Mouse (Mus musculus) frontal cortex, postnatal 14 days (tissue): ENCODE measurements around the gene Kcna7.
"Not testable (repeated sequence)": the region's sequence is repeated elsewhere in the genome, so short reads cannot be mapped to it uniquely, and the experiment has no call there.

Experiments
- DNase-seq, 2 experiments: peaks; one replicate each; pipeline ENCODE4 v3.0.0; 2022; ENCODE audit warnings: low spot score in 2 of 2

The Kcna7 gene

GRCm38 (mm10) chr7:45405091-45406075 lies at the start of gene Kcna7:
Kcna7 (plus strand) TSS chr7:45405653.
- peak in 1 of 2 experiments; percentile 57 for DNase-seq

DNA sequence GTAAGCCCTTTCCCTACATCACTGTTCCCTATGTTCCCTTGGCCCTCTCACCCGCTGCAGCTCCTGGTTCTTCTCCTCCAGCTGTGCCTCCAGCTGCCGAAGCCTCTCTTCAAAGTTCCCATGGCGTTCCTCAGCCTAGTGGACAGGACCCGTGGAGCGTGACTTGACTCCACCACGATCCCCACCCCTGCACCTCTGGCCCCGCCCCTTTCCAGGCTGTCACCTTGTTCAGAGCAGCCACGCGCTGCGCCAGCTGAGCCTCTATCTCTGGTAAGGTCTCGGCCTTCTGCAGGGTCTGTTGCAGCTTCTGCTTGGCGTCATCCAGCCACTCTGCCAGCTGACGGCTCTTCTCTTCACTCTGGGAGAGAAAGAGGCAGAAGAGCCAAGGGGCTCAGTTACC lies 49.4 kb upstream of the Kcna7 start:
- no peak for DNase-seq

GRCm38 (mm10) chr7:45359081-45359480 lies 46.4 kb upstream of the Kcna7 start:
- DNase-seq, result not testable (repeated sequence)

- no peak for DNase-seq
Measured at GRCm38 (mm10) chr7:45360404-45361125, 44.9 kb upstream of the Kcna7 start.

DNA sequence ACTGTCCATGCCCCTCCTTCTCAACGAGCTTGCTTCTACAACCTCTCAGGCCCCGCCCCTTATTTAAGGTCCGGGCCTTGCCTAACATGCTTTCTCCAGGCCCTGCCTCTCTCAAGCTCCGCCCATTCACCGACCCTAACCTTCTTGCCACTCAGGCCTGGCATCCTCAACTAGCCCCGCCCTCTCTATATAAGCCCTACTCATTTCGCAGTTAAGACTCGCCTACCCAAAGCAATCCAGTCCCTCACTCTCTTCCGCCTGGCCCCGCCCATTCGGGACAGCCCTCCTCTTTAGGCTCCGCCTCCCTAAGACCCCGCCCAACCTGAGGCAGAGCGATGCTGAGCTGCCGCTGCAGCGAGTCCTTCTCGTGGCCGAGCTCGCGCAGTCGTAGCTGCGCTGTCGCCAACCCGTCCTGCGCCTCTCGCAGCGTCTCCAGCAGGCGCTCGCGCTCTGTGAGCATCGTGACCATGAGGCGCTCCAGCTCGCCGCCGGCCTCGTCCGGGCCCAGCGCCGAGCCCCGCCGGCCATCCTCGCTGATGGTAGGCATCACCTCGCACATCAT lies 44.1 kb upstream of the Kcna7 start:
- DNase-seq, result peak; percentile 78 to 83

- DNase-seq, result no peak
Measured at GRCm38 (mm10) chr7:45362801-45363200, 42.7 kb upstream of the Kcna7 start.

- DNase-seq, result no peak
Measured at GRCm38 (mm10) chr7:45363983-45364382, 41.5 kb upstream of the Kcna7 start.

GRCm38 (mm10) chr7:45365742-45366651 lies 39.5 kb upstream of the Kcna7 start:
- DNase-seq, result peak in 1 of 2 experiments; percentile 30

DNA sequence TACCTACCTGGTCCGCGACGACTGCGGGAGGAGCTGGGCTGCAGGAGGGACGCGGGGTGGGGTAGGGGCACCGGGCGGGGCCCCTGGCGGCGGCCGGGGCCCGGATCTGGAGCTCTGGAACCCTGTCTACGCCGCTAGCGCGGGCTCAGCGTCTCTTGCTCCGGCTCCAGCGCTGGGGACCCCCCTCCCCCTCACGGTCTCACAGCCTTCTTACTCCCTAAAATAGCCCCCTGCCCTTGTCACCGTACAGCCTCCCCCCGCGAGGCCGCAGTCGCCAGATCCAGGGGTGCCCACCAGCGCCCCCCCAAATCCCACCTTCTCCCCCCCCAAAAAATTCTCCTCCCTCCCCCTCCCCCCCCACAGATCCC lies 38.8 kb upstream of the Kcna7 start, which contains the start of gene Ppfia3:
Gene Ppfia3, minus strand, starts transcription at position 368 of the 368 bp plus-strand sequence.
- DNase-seq, result no peak

DNA sequence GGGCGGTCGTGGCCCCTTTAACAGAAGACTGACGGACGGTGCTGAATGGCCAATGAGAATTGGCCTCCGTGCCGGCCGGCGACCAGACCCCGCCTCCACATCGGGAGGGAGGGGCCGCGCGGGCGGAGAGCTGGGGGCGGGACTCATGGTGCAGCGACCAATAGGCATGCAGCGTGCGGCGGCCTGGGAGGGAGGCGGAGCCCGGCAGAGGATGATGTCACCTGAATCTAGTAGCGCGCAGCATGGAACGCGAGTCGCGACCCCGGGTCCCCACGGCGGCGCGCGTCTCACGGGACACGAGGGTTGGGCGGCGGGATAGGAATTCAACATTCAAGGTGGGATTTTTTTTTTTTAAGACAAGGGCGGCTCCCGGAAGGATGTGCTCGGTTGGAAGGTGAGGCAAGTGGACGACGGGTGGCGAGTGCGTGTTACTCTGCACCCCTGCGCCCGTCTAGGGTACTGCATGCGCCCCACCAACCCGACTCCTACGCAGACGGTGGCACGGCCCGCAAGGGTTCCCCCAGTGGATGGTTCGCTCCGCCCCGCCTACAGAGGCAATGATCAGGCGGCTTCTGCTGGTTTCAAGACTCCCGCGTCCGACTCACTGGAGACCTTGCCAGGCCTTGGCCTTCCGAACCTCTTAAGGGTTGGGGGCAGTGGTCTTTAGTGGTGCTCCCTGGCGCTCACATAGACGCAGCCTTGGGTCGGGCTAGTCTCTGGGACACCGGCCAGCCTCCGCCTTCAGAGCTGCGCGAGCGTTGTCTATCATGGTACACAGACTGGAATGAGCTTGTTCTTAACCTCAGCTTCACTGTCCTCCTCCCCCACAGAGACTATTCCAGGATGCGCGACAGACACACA lies 38.2 kb upstream of the Kcna7 start:
- DNase-seq, result peak; percentile 98

DNA sequence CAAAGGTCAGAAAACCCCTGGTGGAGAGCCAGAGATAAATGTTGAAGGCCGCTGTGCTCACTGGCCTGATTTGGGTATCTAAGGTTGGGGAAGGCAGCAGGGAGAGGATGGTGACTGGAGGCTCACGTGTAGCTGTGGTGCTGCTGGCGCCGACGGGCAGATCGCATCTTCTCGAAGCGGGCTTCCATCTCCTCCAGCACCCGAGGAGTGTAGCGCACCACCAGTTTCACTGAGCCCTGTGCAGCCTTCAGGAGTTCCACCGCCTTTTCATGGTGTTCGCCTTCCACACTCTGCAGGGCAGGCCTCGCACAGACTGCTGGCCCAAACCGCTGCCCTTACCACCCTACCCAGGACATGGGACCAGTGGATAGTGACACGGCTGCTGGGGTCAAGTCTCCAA lies 37.3 kb upstream of the Kcna7 start:
- DNase-seq, result no peak

DNA sequence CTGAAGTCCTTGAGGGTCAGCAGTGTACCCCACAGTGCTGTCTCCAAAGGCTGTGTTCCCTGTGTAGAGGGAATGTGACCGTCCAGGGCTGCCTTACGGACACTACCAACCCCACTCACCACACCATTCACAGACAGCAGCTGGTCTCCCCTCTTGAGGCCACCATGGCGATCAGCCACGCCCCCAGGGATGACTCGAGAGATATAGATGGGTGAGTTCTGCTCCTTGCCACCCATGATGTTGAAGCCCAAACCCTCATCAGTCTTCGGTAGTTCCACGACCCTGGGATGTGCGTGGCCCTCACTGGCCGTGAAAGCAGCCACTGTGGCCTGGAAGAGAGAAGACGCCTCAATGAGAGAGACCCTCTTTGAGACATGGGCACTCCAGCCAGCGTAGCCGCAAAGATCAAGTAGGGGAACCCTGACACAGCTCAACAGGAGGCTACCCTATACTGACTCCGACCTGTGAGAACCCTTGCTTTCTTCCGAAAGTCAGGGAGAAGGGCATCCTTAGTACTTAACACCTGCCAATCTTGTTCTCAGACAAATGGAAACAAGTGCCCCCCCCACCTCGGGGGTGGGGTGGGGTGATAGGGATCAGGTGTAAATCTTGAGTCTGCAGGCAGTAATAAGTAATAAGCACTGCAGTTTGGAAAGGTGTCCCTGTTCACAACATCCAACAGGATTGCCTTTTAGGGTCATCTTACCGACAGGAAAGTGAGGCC lies 36.3 kb upstream of the Kcna7 start:
- DNase-seq, result no peak

DNA sequence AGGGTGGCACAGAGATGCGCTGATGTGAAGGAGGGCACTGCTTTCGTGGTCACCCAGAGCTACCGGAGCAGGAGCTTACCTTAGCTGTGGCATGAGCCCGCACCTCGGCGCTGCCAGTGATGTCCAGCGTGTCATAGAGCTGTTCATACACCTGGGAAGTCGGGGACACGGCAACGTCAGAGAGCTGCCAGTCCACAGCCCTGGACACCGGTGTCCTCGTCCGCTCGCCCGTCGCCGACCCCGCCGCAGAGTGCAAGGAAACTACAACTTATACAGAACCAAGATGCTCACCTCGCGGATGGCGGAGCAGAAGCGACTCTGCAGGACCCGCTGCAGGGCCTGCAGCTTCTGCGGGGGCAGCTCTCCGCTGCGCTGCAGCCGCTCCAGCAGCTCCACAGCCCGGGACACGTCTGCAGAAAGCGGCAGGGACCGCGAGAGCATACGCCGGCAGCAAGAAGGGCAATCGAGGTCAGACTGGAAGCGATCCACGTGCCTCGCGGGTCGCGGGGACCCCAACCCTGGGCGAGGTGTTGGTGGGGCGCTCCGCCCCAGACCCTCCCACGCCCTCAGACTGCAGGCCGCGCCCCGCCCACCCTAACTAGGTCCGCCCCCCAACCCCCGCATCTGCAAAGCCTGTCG lies 35.5 kb upstream of the Kcna7 start:
- DNase-seq, result peak; percentile 33 to 46

DNA sequence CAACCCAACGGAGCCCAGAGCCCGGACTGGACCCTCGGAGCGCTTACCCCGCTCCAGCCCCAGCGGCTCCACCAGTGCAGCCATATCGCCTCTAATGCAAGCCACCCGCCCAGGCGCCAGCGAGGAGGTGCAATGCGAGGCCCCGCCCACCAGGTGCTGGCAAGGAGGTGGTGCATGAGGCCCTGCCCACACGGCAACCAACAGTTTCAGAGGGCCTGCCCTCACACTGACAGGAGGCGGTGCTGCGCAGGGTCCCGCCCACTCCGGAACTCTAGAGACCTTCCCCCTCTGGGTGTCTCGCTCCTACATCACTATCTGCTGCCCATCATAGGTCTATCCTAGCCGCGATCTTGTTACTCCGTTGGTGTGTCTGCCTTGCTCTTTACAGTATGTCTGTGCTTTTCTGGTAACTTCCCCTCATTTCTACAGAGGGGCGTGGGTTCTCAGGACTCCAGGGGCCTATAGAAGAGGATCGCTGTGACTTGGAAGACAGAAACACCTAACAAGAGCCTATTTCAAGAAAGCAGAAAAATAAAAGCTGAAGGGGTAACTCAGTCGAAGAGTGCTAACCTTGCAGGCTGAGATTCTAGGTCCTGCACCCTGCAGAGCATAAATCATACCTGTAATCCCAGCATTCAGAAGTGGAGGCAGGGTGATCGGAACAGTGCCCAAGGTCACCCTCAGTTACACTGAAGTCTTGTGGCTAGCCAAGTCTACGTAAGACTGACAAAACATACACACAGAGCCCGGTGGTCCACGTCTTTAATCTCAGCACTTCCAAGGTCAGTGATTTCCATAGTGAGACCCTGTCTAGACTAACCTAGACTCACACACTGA lies 34.8 kb upstream of the Kcna7 start, which contains the start of gene Lin7b:
Gene Lin7b, minus strand, starts transcription at position 109 of the 837 bp plus-strand sequence.
- DNase-seq, result peak; percentile 91

DNA sequence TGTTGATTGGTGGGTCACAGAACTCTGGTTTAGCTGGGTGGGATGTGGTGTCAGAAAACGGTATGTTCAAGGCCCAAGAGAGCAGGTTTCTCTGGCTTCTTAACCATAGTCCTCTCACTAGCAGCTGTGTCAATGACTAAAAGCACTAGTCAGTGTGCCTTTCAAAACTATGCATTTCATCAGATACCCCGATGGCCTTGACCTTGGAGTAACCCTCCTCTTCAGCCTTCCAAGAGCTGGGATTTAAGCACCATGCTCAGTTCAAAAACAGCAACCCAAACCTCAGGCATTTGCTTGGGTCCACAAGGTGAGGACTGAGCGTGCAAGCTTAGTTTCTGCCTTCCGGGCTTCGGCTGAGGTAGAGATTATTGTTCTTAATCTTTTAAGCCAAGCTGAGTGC lies 33.1 kb upstream of the Kcna7 start:
- DNase-seq, result no peak

- DNase-seq, result no peak
Measured at GRCm38 (mm10) chr7:45374620-45375019, 30.8 kb upstream of the Kcna7 start.

GRCm38 (mm10) chr7:45376057-45376456 lies 29.4 kb upstream of the Kcna7 start:
- DNase-seq, result peak in 1 of 2 experiments; percentile 9

GRCm38 (mm10) chr7:45386077-45386476 lies 19.4 kb upstream of the Kcna7 start:
- DNase-seq, result no peak
